ENCODE assay signal across 31 mouse cellular contexts in genomic region chr12:41401136-41401535, GRCm38 (mm10).
"Had no signal": no experiment of that assay in that cellular context is flagged by ENCODE, and none has a peak within 500 bp of the region (broad histone marks: within the 10 kb centered on the region; RNA-seq: fewer than 3 reads in every experiment).

No protein-coding gene starts in this region.

- H3K4me1 ChIP-seq: limb, embryonic 10.5 days; limb, embryonic 13.5 days; limb, embryonic 15.5 days; liver, embryonic 12.5 days; liver, embryonic 13.5 days; liver, embryonic 15.5 days; lung, embryonic 15.5 days; megakaryocyte, embryonic 14.5 days; midbrain, embryonic 10.5 days; midbrain, embryonic 12.5 days; midbrain, embryonic 13.5 days; midbrain, embryonic 15.5 days had no signal

- H3K27me3 ChIP-seq: limb, embryonic 12.5 days; limb, embryonic 13.5 days; limb, embryonic 15.5 days; liver, embryonic 12.5 days; liver, embryonic 13.5 days; liver, embryonic 15.5 days; lung, embryonic 15.5 days; megakaryocyte, embryonic 14.5 days; midbrain, embryonic 12.5 days; midbrain, embryonic 13.5 days; midbrain, embryonic 15.5 days had no signal

- DNase-seq: left cerebral cortex, postnatal 4 days; liver; liver, embryonic 13.5 days; liver, postnatal 0 days; lung, adult 18-20 months; lung, adult 2 months; lung, embryonic 14.5 days; lung, postnatal 10 days; lung, postnatal 14 days; lung, postnatal 36 days; lung, postnatal 4 days; midbrain, embryonic 14.5 days had no signal

- H3K27ac ChIP-seq: limb, embryonic 10.5 days; limb, embryonic 12.5 days; limb, embryonic 13.5 days; limb, embryonic 15.5 days; liver, embryonic 12.5 days; liver, embryonic 13.5 days; liver, embryonic 14.5 days; liver, embryonic 15.5 days; lung, embryonic 15.5 days; macrophage; midbrain, embryonic 10.5 days; midbrain, embryonic 12.5 days; midbrain, embryonic 13.5 days; midbrain, embryonic 15.5 days had no signal

- H3K36me3 ChIP-seq: limb, embryonic 10.5 days; limb, embryonic 12.5 days; limb, embryonic 13.5 days; limb, embryonic 15.5 days; liver, embryonic 12.5 days; liver, embryonic 13.5 days; liver, embryonic 15.5 days; lung, embryonic 15.5 days; midbrain, embryonic 10.5 days; midbrain, embryonic 12.5 days; midbrain, embryonic 13.5 days; midbrain, embryonic 15.5 days had no signal

- H3K4me3 ChIP-seq: limb, embryonic 10.5 days; limb, embryonic 12.5 days; limb, embryonic 13.5 days; limb, embryonic 15.5 days; liver, embryonic 12.5 days; liver, embryonic 13.5 days; liver, embryonic 15.5 days; lung, embryonic 15.5 days; megakaryocyte, embryonic 14.5 days; midbrain, embryonic 10.5 days; midbrain, embryonic 12.5 days; midbrain, embryonic 13.5 days; midbrain, embryonic 15.5 days; myocyte had no signal

- H3K9me3 ChIP-seq: limb, embryonic 10.5 days; limb, embryonic 12.5 days; limb, embryonic 13.5 days; limb, embryonic 15.5 days; liver, embryonic 12.5 days; liver, embryonic 13.5 days; liver, embryonic 15.5 days; lung, embryonic 15.5 days; megakaryocyte, embryonic 14.5 days; midbrain, embryonic 10.5 days; midbrain, embryonic 12.5 days; midbrain, embryonic 13.5 days; midbrain, embryonic 15.5 days had no signal

- ATAC-seq: liver, embryonic 12.5 days; liver, postnatal 0 days; lung, postnatal 0 days; midbrain, embryonic 13.5 days; midbrain, embryonic 15.5 days; midbrain, embryonic 16.5 days had no signal

- H3K4me2 ChIP-seq: limb, embryonic 12.5 days; limb, embryonic 13.5 days; limb, embryonic 15.5 days; liver, embryonic 11.5 days; liver, embryonic 12.5 days; liver, embryonic 13.5 days; liver, embryonic 15.5 days; lung, embryonic 14.5 days; lung, embryonic 15.5 days; midbrain, embryonic 11.5 days; midbrain, embryonic 12.5 days; midbrain, embryonic 13.5 days; midbrain, embryonic 15.5 days had no signal

- H3K9ac ChIP-seq: limb, embryonic 12.5 days; limb, embryonic 13.5 days; limb, embryonic 15.5 days; liver, embryonic 12.5 days; liver, embryonic 13.5 days; liver, embryonic 14.5 days; liver, embryonic 15.5 days; liver, postnatal 0 days; lung, embryonic 14.5 days; lung, embryonic 15.5 days; midbrain, embryonic 12.5 days; midbrain, embryonic 13.5 days; midbrain, embryonic 15.5 days had no signal
